Mouse (Mus musculus): Measurements from ENCODE around the gene Kif6.

The Kif6 gene

DNA sequence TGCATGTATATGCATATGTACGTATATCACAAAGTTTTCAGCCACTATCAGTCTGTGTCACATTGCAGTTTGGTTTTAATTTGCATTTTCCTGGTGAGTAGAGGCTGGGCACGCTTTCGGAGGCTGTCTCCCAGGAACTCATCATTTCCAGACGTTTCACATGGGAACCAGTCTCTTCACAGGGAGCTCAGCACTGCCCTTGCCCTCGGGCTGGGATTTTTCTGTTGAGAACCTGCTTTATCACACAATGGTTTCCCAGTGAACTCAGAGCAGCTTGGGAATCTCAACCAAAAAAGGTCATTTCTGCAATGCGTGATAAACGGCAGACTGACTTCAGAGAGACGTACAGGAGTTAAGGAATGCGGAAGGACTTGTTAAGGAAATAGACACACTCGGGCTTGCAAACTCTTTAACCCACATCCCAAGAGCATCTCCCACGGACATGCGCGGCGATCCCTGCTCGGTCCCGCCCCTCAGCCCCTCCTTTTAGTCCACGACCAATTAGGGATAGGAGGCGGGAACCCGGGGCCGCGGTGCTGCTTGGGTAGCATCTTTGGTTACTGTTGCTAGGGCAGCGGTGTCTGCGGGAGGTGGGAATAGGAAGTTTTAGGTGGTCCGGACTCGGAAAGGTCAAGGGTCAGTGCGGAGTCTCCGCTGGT is at the start of gene Kif6:
Kif6 (plus strand) TSS at position 560 of the 659 bp plus-strand sequence.
- DNase-seq (ENCODE audit: extremely low read depth, low read depth), result no peak

- DNase-seq (ENCODE audit: extremely low read depth, low read depth), result no peak
Measured at GRCm38 (mm10) chr17:49568717-49569116, 46.2 kb upstream of the Kif6 start.

DNA sequence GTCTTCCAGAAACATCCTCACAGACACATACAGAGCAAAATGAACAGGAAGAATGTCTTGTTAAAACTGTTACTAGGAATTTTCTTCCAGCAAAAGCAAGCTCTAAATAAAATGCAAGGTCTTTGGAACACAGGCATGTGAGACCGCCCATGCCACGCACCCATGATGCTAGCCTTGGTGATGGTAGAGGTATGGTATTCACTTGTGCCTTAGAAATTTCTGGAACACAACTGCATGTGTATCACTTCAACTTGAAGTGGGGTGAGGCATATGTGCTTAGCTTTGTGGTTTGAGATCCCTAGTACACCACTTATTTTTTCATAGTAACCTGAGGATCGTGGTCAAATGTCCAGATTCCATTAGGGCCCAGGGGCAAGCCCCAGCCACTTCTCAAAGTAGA is 37.6 kb upstream of the Kif6 start:
- no peak for DNase-seq (ENCODE audit: extremely low read depth, low read depth)

GRCm38 (mm10) chr17:49582471-49582870 is 32.5 kb upstream of the Kif6 start:
- no peak for DNase-seq (ENCODE audit: extremely low read depth, low read depth)

- DNase-seq (ENCODE audit: extremely low read depth, low read depth), result no peak
Measured at GRCm38 (mm10) chr17:49590051-49590450, 24.9 kb upstream of the Kif6 start.

DNA sequence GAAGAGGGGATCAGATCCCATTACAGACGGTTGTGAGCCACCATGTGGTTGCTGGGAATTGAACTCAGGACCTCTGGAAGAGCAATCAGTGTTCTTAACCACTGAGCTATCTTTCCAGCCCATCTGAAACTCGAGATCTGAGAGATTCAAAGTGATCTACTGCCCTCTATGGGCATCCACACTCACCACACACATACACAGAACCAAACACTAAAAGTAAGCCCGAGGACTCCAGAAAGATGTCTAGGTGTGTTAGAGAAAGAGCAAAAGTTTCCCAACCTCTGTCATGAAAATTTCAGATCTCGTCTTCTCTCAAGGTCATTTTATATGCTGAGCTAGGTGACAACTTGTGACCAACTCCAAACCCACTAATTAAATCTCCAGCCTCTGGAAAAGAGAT is 9.5 kb upstream of the Kif6 start:
- DNase-seq (ENCODE audit: extremely low read depth, low read depth), result no peak

DNA sequence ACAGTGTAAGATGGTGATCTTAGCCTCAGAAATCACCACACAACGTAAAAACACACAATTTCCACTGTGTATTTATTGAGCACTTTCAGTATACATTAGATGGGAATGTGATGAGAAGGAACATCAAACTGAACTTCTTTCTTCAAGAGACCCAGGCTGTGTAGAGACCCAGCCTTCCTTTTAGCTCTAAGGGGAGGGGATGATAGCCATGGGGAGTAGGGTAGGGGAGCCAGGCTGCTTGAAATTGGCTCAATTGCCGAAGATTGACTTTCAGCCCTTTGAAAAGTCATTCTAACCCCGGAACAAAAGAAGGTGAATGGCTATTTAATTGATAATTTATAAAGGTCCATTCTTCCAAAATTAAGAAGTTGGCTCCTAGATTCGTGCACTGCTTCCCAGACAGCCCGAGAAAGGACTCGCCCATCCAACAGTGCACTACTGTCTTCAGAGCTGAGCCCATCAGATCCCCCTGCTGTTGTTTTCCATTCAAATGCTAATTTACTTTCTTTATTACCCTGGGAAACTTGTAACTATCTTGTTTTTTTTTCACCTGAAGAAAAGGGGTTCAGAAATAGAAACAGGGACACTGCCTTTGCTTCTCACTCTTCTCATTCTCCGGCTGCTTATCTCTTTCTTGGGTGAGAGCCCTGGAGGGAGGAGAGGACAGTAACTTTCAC is 7.4 kb upstream of the Kif6 start:
- DNase-seq (ENCODE audit: extremely low read depth, low read depth), result no peak

DNA sequence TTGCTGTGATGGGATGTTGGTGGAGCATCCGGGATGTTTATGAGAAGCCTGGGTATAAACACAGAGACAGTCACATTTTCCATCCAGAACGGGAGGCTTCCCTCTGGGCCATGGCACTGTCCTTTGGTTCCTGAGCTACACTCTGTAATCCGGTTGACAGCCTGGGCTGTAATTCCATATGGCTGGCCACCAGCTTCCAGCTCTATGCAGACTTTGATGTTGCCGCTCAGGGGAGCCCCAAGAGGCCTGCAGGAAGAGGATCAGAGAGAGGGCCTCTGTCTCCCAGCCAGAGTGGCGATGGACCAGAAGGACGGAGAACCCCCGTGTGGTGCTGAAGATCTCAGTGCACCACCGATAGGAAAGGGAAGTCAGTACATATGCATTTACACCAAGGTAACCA is 4.6 kb upstream of the Kif6 start:
- no peak for DNase-seq (ENCODE audit: extremely low read depth, low read depth)

GRCm38 (mm10) chr17:49615241-49615651 is 310 bp downstream of the Kif6 start:
- no peak for DNase-seq (ENCODE audit: extremely low read depth, low read depth)

- no peak for DNase-seq (ENCODE audit: extremely low read depth, low read depth)
Measured at GRCm38 (mm10) chr17:49624572-49624971, 9.6 kb downstream of the Kif6 start.

GRCm38 (mm10) chr17:49627011-49627794 is 12.3 kb downstream of the Kif6 start:
- DNase-seq (ENCODE audit: extremely low read depth, low read depth), result no peak

DNA sequence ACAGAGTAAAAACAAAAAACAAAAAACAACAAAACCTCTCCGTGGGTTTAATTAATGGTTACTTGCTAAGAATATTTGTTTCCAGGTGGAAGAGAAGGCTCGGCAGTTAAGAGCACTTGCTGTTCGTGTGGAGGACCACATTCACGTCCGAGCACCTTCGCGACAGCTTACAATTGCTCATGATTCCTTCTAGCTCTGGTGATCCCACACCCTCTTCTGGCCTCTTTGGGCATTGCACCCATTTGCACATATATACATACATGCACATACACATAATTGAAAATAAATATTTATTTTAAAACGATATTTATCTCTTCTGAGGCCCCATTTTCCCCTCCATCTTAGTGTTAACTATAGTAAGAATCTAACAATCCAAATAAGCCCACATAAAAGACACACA is 13.9 kb downstream of the Kif6 start:
- DNase-seq (ENCODE audit: extremely low read depth, low read depth), result peak; percentile 1

- DNase-seq (ENCODE audit: extremely low read depth, low read depth), result no peak
Measured at GRCm38 (mm10) chr17:49633041-49633440, 18.1 kb downstream of the Kif6 start.

GRCm38 (mm10) chr17:49641903-49642302 is 27.0 kb downstream of the Kif6 start:
- DNase-seq (ENCODE audit: extremely low read depth, low read depth), result no peak

DNA sequence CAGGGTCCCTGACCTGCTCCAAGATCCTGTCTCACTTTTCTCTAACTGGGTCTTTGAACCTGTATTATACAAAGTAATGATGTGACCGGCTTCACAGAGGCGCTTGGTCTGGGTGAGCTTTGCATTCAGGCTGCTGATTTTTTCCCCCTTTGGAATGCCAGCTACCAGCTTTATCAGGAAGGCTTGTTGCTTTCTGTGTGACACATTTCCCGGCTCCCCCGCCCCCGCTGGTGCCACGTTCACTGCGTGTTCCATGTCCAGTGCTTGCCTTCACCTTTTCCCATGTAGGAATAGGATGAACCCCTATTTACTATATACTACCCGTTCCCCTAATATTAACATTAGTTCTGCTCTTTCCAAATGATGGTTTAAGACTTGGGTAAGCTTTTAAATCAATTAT is 27.4 kb downstream of the Kif6 start:
- DNase-seq (ENCODE audit: extremely low read depth, low read depth), result no peak

DNA sequence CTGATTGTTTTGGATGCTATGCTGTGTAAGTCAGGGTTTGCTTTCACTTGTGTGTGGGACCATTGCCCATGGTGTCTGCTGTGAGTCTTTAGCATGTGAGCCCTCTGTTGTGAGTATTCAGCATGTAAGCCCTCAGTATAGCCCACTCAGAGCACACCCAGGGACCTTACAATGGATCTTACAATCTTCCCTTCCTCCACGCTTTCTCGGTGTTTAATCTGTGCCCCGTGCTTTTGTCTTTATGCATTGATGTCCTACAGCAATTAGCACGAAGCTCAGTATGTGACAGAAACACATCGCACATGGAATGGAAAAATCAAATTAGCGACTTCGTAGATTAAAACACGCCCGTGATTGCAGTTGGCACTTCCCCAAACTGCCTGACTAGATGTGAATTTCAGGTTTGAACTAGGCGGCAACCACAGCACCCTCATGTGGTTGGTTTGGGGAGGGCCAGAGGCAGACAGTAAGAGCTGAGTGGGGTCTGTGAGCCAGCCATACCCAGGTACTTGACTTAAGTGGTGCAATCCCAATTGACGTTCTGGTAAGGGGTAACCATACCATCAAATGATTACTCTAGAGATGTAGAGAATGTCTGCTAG is 28.1 kb downstream of the Kif6 start:
- DNase-seq (ENCODE audit: extremely low read depth, low read depth), result no peak

DNA sequence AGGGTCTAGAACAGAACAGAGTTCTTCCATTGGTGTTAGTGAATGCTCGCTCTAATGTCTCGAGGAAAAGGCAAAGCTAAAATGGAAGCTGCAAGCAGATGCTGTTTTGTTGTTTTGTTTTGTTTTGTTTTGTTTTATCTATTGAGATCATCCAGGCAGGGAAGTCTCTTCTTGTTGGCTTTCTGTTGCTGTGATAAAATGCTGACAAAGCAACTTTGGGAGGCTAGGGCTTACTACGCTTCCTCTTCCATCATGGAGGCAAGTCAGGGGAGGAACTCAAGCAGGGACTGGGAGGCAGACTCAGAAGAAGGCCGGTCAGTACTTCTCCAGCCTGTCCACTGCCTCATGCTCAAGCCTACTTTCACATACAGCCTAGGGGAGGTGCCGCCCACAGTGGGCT is 31.3 kb downstream of the Kif6 start:
- DNase-seq (ENCODE audit: extremely low read depth, low read depth), result no peak

- no peak for DNase-seq (ENCODE audit: extremely low read depth, low read depth)
Measured at GRCm38 (mm10) chr17:49648970-49649369, 34.0 kb downstream of the Kif6 start.

DNA sequence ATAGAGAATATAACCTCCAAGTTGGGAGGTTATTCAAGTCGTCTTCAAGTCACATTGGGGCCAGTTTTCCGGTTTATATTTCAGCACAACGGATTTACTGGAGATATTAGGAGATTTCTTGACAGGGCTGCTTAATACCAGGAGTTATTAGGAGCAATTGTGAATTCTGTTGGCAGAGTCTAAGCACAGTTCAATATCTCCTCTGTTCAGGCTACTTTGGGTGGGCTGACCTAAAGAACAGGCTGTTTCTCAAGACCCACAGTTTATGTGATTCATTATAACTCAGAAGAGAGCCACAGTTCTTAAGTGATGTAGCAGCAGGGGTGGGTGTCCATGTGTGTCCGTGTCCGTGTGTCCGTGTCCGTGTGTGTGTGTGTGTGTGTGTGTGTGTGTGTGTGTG is 34.5 kb downstream of the Kif6 start:
- DNase-seq (ENCODE audit: extremely low read depth, low read depth), result no peak

- DNase-seq (ENCODE audit: extremely low read depth, low read depth), result no peak
Measured at GRCm38 (mm10) chr17:49650366-49650765, 35.4 kb downstream of the Kif6 start.

GRCm38 (mm10) chr17:49652357-49652756 is 37.4 kb downstream of the Kif6 start:
- no peak for DNase-seq (ENCODE audit: extremely low read depth, low read depth)

- DNase-seq (ENCODE audit: extremely low read depth, low read depth), result no peak
Measured at GRCm38 (mm10) chr17:49652800-49653199, 37.9 kb downstream of the Kif6 start.
